Mouse (Mus musculus) neural tube, embryonic 11.5 days (tissue): ENCODE results near the gene Snx18. TPM values are rescaled to one million over a fixed set of nuclear protein-coding genes. Genes with fewer than 3 reads are reported as not detected.
A peak's percentile ranks its signal among the peaks of the same experiment; 100 is the strongest.

ENCODE experiments used
- ATAC-seq: fragments of 200-750 bp; cut with Nextera tagmentation; 2 replicates; pipeline ENCODE4 v1.8.0; 2017; ENCODE audit warnings: moderate number of reproducible peaks, mild to moderate bottlenecking, moderate TSS enrichment, moderate library complexity; ENCODE audit not compliant: insufficient read depth, low FRiP score, low TSS enrichment
- DNase-seq: peaks from one replicate; pipeline ENCODE4 v3.0.0-alpha.2; 2015; ENCODE audit warnings: low spot score
- H3K27ac ChIP-seq: fragments of 300-500 bp; sonication (generic); 2 replicates; pipeline ENCODE4 v1.5.1; 2014; ENCODE audit warnings: low read depth, mild to moderate bottlenecking, low read length
- H3K27me3 ChIP-seq: fragments of 300-500 bp; sonication (generic); 2 replicates; pipeline ENCODE4 v1.6.1; 2014; ENCODE audit warnings: mild to moderate bottlenecking, low read length, mixed read lengths; ENCODE audit not compliant: control insufficient read depth, insufficient read depth
- H3K36me3 ChIP-seq: fragments of 300-500 bp; sonication (generic); 2 replicates; pipeline ENCODE4 v1.6.1; 2014; ENCODE audit warnings: mild to moderate bottlenecking, low read length, moderate library complexity, mixed read lengths; ENCODE audit not compliant: control insufficient read depth, insufficient read depth
- H3K4me1 ChIP-seq: fragments of 300-500 bp; sonication (generic); 2 replicates; pipeline ENCODE4 v1.6.1; 2014; ENCODE audit warnings: low read length, mixed read lengths; ENCODE audit not compliant: control insufficient read depth, insufficient read depth
- H3K4me2 ChIP-seq: fragments of 300-500 bp; sonication (generic); 2 replicates; pipeline ENCODE4 v1.6.1; 2014; ENCODE audit warnings: low read depth, mild to moderate bottlenecking, moderate library complexity
- H3K4me3 ChIP-seq: fragments of 300-500 bp; sonication (generic); 2 replicates; pipeline ENCODE4 v1.5.1; 2014; ENCODE audit warnings: low read depth, low read length
- H3K9ac ChIP-seq: fragments of 300-500 bp; sonication (generic); 2 replicates; pipeline ENCODE4 v1.6.1; 2014; ENCODE audit warnings: mild to moderate bottlenecking, low read length
- H3K9me3 ChIP-seq: fragments of 300-500 bp; sonication (generic); 2 replicates; pipeline ENCODE4 v1.6.1; 2016; ENCODE audit warnings: low read length; ENCODE audit not compliant: control insufficient read depth
- WGBS: fragments of 180-500 bp; shearing (Covaris S2); extraction: QIAGEN DNeasy Blood & Tissue Kit; methylation state at CpG from one replicate; pipeline ENCODE4 v1.1.7; 2014; 5-methylcytosine and 5-hydroxymethylcytosine counted together
- polyA plus RNA-seq: library from polyadenylated mRNA; unstranded; fragments of >200 nt; fragmentation: Nextera tagmentation; extraction: Ambion mirVana; gene quantifications from 2 replicates; pipeline ENCODE4 v1.2.1, GENCODE M21; 2014

Gene Snx18
- polyA plus RNA-seq, 1 experiment from 2014 or later: 33.7 TPM

- 0 out of 2 replicates have a peak, but pooled peaks cover 2% of the 10 kb centered on the region for H3K36me3 ChIP-seq
- no peaks in the 10 kb centered on the region for H3K27me3 ChIP-seq
- no peak for ATAC-seq
- H3K4me3 ChIP-seq: no peak overlapping the region
- no peaks in the 10 kb centered on the region; the same call in 1 of the 2 replicates for H3K4me1 ChIP-seq
- no peak overlapping the region for H3K4me2 ChIP-seq
- H3K27ac ChIP-seq: no peak overlapping the region
- no peaks in the 10 kb centered on the region for H3K9me3 ChIP-seq
- WGBS: 80% methylated on average over 8 of the region's 8 CpGs
- no peak overlapping the region for H3K9ac ChIP-seq
- DNase-seq: no peak
Observed at GRCm38 (mm10) chr13:113595219-113595618, 23.1 kb downstream of the Snx18 start.

GRCm38 (mm10) chr13:113594361-113594760, 24.0 kb downstream of the Snx18 start:
- Histone ChIP-seq H3K36me3 (0 out of 2 replicates have a peak, but pooled peaks cover 2% of the 10 kb centered on the region), H3K4me2 (no peak overlapping the region), H3K4me1 (no peaks in the 10 kb centered on the region; the same call in 1 of the 2 replicates), H3K9me3 (no peaks in the 10 kb centered on the region), H3K27ac (no peak overlapping the region), H3K9ac (no peak overlapping the region), H3K4me3 (no peak overlapping the region), H3K27me3 (no peaks in the 10 kb centered on the region)
- ATAC-seq (no peak), DNase-seq (no peak)
- WGBS: 87% methylated on average over 12 of the region's 12 CpGs

GRCm38 (mm10) chr13:113593711-113594110, 24.7 kb downstream of the Snx18 start:
- ATAC-seq (no peak), DNase-seq (no peak)
- no peak overlapping the region for H3K4me2 ChIP-seq
- H3K4me1 ChIP-seq: no peaks in the 10 kb centered on the region; the same call in 1 of the 2 replicates
- WGBS: 84% methylated on average over 17 of the region's 17 CpGs
- H3K9ac ChIP-seq: no peak overlapping the region
- H3K4me3 ChIP-seq: no peak overlapping the region
- no peaks in the 10 kb centered on the region for H3K27me3 ChIP-seq
- H3K27ac ChIP-seq: no peak overlapping the region
- 0 out of 2 replicates have a peak, but pooled peaks cover 2% of the 10 kb centered on the region for H3K36me3 ChIP-seq
- no peaks in the 10 kb centered on the region for H3K9me3 ChIP-seq

- WGBS: 66% methylated on average over 13 of the region's 13 CpGs
- ATAC-seq (no peak), DNase-seq (no peak)
- Histone ChIP-seq H3K4me3 (no peak overlapping the region), H3K9me3 (no peaks in the 10 kb centered on the region), H3K27ac (no peak overlapping the region), H3K4me1 (peaks cover under 1% of the 10 kb centered on the region; the same call in 1 of the 2 replicates), H3K27me3 (no peaks in the 10 kb centered on the region), H3K4me2 (no peak overlapping the region), H3K9ac (no peak overlapping the region), H3K36me3 (0 out of 2 replicates have a peak, but pooled peaks cover 2% of the 10 kb centered on the region)
Observed at GRCm38 (mm10) chr13:113592703-113593200, 25.6 kb downstream of the Snx18 start.

- H3K27ac ChIP-seq: no peak overlapping the region
- WGBS: 88% methylated on average over 11 of the region's 11 CpGs
- H3K9ac ChIP-seq: no peak overlapping the region
- H3K4me2 ChIP-seq: no peak overlapping the region
- H3K4me1 ChIP-seq: peaks cover 10% of the 10 kb centered on the region; the same call in 1 of the 2 replicates
- 0 out of 2 replicates have a peak, but pooled peaks cover 2% of the 10 kb centered on the region for H3K36me3 ChIP-seq
- H3K27me3 ChIP-seq: no peaks in the 10 kb centered on the region
- no peak overlapping the region for H3K4me3 ChIP-seq
- DNase-seq (no peak), ATAC-seq (no peak)
- no peaks in the 10 kb centered on the region for H3K9me3 ChIP-seq
Observed at GRCm38 (mm10) chr13:113591336-113591735, 27.0 kb downstream of the Snx18 start.

GRCm38 (mm10) chr13:113590216-113590615, 28.1 kb downstream of the Snx18 start:
- DNase-seq (no peak), ATAC-seq (no peak)
- Histone ChIP-seq H3K27ac (no peak overlapping the region), H3K4me2 (no peak overlapping the region), H3K9me3 (no peaks in the 10 kb centered on the region), H3K4me1 (peaks cover 10% of the 10 kb centered on the region; the same call in 1 of the 2 replicates), H3K27me3 (no peaks in the 10 kb centered on the region), H3K36me3 (0 out of 2 replicates have a peak, but pooled peaks cover 2% of the 10 kb centered on the region), H3K4me3 (no peak overlapping the region), H3K9ac (no peak overlapping the region)
- 88% methylated on average over 4 of the region's 4 CpGs for WGBS

GRCm38 (mm10) chr13:113589499-113589898, 28.9 kb downstream of the Snx18 start:
- WGBS: 73% methylated on average over 7 of the region's 7 CpGs

GRCm38 (mm10) chr13:113587200-113587936, 31.0 kb downstream of the Snx18 start:
- ATAC-seq (peak; percentile 95), DNase-seq (peak; percentile 80)
- 8% methylated on average over 15 of the region's 15 CpGs for WGBS
- Histone ChIP-seq H3K27ac (peak overlapping the region; percentile 63; the same call in 1 of the 2 replicates), H3K36me3 (0 out of 2 replicates have a peak, but pooled peaks cover 2% of the 10 kb centered on the region), H3K9ac (peak overlapping the region; percentile 23; the same call in 1 of the 2 replicates), H3K4me3 (no peak overlapping the region), H3K4me2 (no peak overlapping the region; the same call in 1 of the 2 replicates), H3K4me1 (peaks cover 10% of the 10 kb centered on the region; the same call in 1 of the 2 replicates), H3K27me3 (no peaks in the 10 kb centered on the region), H3K9me3 (no peaks in the 10 kb centered on the region)

More at GRCm38 (mm10) chr13:113589499-113589898, 28.9 kb downstream of the Snx18 start:
- ATAC-seq: no peak
- no peaks in the 10 kb centered on the region for H3K27me3 ChIP-seq
- H3K4me2 ChIP-seq: no peak overlapping the region
- H3K9ac ChIP-seq: no peak overlapping the region
- H3K27ac ChIP-seq: no peak overlapping the region
- H3K36me3 ChIP-seq: 0 out of 2 replicates have a peak, but pooled peaks cover 2% of the 10 kb centered on the region
- no peak for DNase-seq
- H3K9me3 ChIP-seq: no peaks in the 10 kb centered on the region
- no peak overlapping the region for H3K4me3 ChIP-seq
- H3K4me1 ChIP-seq: peaks cover 10% of the 10 kb centered on the region; the same call in 1 of the 2 replicates
